Mouse (Mus musculus) lung, postnatal 14 days (tissue): Measurements from ENCODE around the gene Aqp8.

Experiments
- DNase-seq: peaks from one replicate; pipeline ENCODE4 v3.0.0; 2021

Gene Aqp8

DNA sequence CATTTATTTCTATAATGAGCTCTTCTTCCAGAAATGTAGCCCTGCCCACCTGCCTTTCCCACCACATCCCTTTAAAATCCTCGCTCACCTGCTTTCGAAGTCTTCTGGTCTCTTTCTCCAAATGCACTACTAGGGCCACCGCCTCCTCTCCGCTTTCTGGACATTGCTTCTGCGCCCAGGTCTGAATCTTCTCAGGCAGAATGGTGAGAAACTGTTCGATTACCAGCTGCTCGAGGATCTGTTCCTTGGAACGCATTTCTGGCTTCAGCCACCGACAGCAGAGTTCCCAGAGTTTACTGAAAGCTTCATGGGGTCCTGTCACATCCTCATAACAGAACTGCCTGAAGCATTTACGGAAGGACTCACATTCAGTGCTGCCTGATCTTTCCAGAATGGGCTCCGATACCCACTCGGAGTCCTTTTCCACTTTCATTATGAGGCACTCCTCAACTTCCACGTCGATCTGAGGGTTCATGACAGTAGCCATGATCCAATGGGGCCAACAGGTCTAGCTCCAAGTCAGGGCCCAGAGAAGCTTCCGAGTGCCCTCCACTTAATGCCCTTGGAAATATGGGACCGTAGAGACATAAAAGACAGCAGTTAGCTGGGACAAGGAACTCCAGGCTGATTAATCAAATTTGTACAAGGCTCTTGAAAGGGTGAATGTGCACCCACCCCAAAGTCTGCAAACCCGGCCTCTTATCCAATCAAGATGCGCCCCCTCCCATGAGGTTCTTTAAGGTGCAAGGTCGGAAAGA lies 37.6 kb downstream of the Aqp8 start:
- no peak for DNase-seq

GRCm38 (mm10) chr7:123500239-123501219 lies 38.4 kb downstream of the Aqp8 start, which contains the start of gene Zkscan2:
TSS of gene Zkscan2 (minus strand) at chr7:123500449.
- DNase-seq = peak; percentile 43

- DNase-seq = peak; percentile 68
These were observed 41.3 kb downstream of the Aqp8 start for GRCm38 (mm10) chr7:123503358-123503757.

DNA sequence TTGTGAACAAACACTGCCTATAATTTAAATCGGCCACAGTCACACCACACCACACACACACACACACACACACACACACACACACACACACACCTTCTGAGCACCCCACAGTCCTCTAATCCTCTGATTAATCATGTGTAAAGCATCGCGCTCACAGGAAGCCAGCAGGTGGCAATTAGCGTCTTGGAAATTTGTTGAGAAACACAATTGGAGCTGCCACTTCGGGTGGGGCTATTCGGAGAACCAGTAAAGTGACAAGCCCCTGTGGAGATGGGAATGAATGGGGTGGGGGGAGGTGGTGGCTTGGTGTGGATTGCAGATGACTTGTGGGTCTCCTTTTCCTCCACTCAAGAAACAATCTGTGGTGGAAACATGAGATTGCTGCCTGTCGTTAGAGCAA lies 45.9 kb downstream of the Aqp8 start:
- no peak for DNase-seq
